Mouse (Mus musculus): Measurements from ENCODE around the gene Gm49358.

DNA sequence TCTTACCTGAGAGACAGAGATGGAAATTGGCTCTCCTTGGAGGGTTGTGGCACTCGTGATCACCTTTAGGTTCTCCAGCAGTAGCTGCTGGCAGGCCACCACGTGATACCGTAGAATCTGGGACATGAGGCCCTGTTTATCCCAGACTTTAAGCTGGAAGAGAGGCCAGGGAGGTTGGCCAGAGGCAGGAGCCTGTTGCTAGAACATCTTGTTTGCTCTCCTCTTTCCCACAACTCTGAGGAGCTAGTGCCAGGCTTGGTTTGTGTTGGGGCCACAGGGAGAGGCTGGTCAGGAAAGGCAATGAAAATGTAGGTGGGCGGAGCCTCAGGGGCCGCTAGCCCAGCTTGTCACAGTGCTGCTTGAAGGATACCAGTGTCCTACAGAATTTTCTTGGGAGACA, 108.8 kb downstream of the Gm49358 start:
- TF ChIP-seq CTCF (IDR thresholded peaks at IDR 0.05; ENCODE audit: extremely low read depth, insufficient read length, insufficient replicate concordance, low read depth, low read length) = no peak
- no peak for TF ChIP-seq POLR2A (IDR thresholded peaks at IDR 0.05; ENCODE audit: low read depth, low read length)
